Mouse (Mus musculus): ENCODE measurements at regions not wholly inside any gene's neighbourhood (a gene's known extent, or its start where the extent isn't known, plus 50 kb on each side); places are given as distances from the start of the nearest gene placed in this dataset.

DNA sequence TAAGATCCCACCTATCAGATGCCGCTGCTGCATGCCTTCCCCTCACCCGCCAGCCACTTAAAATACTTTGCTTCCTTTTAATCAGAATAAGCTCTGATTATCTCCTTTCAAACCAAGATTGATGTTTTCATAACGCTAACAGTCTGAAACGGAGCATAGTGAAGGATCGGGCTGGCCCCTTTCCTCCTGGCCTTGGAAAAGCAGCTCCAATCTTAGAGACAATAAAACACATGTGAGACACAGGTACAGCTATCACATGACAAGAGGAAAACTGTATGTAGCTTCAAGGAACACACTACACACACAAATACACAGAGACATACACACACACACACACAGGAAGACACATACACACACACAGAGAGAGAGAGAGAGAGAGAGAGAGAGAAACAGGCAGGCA lies 165.3 kb upstream of the Rnf32 start:
- no peak for ATAC-seq (ENCODE audit: low FRiP score, low read depth)
- Histone ChIP-seq H3K4me1 (no peaks in the 10 kb centered on the region), H3K27ac (no peak overlapping the region), H3K9me3 (no peaks in the 10 kb centered on the region), H3K4me3 (no peak overlapping the region), H3K4me2 (replicated peaks) (no peak overlapping the region), H3K27me3 (no peaks in the 10 kb centered on the region), H3K9ac (no peak overlapping the region), H3K36me3 (no peaks in the 10 kb centered on the region)
- WGBS = 35% methylated on average over 5 of the region's 5 CpGs

- Histone ChIP-seq H3K9me3 (no peaks in the 10 kb centered on the region), H3K27me3 (no peaks in the 10 kb centered on the region), H3K4me3 (no peak overlapping the region), H3K9ac (no peak overlapping the region), H3K36me3 (no peaks in the 10 kb centered on the region), H3K4me2 (replicated peaks) (no peak overlapping the region), H3K27ac (no peak overlapping the region), H3K4me1 (no peaks in the 10 kb centered on the region)
- ATAC-seq (ENCODE audit: low FRiP score, low read depth) = no peak
- 71% methylated on average over 5 of the region's 5 CpGs for WGBS
These were observed 165.8 kb upstream of the Rnf32 start for GRCm38 (mm10) chr5:29029957-29030356.

DNA sequence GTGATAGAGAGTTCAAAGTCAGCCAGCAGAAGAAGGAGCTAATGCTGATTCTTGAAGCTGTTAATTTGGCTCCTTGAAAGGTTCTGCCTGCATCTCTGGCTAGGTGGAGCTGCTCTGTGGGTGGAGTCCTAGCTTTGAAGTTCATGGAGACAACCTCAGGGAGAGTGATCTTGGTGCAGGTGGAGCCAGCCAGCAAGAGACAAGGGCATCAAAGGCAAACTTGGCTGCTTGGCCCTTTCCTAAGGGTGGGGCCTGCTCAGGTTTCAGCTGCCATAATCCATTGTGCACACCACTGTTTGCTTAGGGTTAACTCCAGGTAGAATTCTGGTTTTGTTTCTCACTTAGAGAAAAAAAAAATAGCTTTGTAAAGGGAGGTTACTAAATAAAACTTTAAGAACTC lies 170.7 kb upstream of the Rnf32 start:
- Histone ChIP-seq H3K4me1 (no peaks in the 10 kb centered on the region), H3K27me3 (no peaks in the 10 kb centered on the region), H3K36me3 (no peaks in the 10 kb centered on the region), H3K27ac (no peak overlapping the region), H3K4me2 (replicated peaks) (no peak overlapping the region), H3K4me3 (no peak overlapping the region), H3K9me3 (no peaks in the 10 kb centered on the region), H3K9ac (no peak overlapping the region)
- no peak for ATAC-seq (ENCODE audit: low FRiP score, low read depth)

- Histone ChIP-seq H3K9me3 (no peaks in the 10 kb centered on the region), H3K4me2 (replicated peaks) (no peak overlapping the region), H3K4me1 (no peaks in the 10 kb centered on the region), H3K4me3 (no peak overlapping the region), H3K27ac (no peak overlapping the region), H3K27me3 (no peaks in the 10 kb centered on the region), H3K9ac (no peak overlapping the region), H3K36me3 (no peaks in the 10 kb centered on the region)
- ATAC-seq (ENCODE audit: low FRiP score, low read depth) = no peak
- WGBS = 86% methylated on average over 2 of the region's 2 CpGs
These were observed 203.0 kb upstream of the Rnf32 start for GRCm38 (mm10) chr5:28992796-28993195.

DNA sequence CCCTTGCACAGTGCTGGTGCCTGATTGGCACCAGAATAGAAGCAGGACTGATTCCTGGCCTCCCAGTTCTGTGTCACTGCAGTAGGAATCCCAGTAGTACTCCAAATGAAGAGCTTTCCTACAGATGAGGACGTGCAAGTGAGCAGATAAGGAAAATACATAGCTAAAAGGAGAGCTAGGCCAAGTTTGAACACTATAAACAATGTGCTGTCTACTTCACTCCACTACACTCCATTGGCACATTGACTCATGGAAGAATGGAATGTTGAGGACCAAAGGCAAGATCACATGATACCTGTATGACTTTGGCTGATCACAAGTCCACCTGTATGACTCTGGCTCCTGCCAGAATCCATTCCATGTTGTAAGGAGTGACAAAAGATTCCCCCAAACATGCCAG lies 215.9 kb upstream of the Rnf32 start:
- no peak overlapping the region for H3K9ac ChIP-seq
- H3K27me3 ChIP-seq = no peaks in the 10 kb centered on the region
- no peak for ATAC-seq (ENCODE audit: low FRiP score, low read depth)
- H3K4me1 ChIP-seq = no peaks in the 10 kb centered on the region
- H3K4me2 ChIP-seq (replicated peaks) = no peak overlapping the region
- H3K36me3 ChIP-seq = no peaks in the 10 kb centered on the region
- H3K9me3 ChIP-seq = no peaks in the 10 kb centered on the region
- 73% methylated on average over 1 of the region's 1 CpGs for WGBS
- no peak overlapping the region for H3K27ac ChIP-seq
- no peak overlapping the region for H3K4me3 ChIP-seq

DNA sequence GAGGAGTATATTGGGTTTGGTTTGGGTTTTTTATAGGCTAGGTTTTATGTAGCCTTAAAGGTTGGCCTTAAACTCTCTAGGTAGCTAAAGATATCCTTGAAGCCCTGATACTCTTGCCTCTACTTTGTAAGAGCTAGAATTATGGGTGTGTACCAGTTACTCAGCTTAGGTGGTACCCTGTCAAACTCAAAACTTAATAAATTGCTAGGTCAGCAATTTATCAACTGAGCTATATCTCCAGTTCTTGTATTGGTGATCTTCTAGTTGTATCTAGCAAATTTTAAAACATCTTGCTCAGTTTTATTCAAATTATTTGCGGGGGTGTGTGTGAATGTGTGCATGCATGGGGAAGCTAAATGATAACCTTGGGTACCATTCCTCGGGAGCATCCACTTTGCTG lies 225.4 kb upstream of the Rnf32 start:
- H3K27ac ChIP-seq = no peak overlapping the region
- no peaks in the 10 kb centered on the region for H3K9me3 ChIP-seq
- no peak overlapping the region for H3K4me2 ChIP-seq (replicated peaks)
- no peaks in the 10 kb centered on the region for H3K27me3 ChIP-seq
- no peak overlapping the region for H3K4me3 ChIP-seq
- no peak overlapping the region for H3K9ac ChIP-seq
- no peak for ATAC-seq (ENCODE audit: low FRiP score, low read depth)
- 78% methylated on average over 2 of the region's 2 CpGs for WGBS
- H3K36me3 ChIP-seq = no peaks in the 10 kb centered on the region
- H3K4me1 ChIP-seq = no peaks in the 10 kb centered on the region

- Histone ChIP-seq H3K27ac (no peak overlapping the region), H3K4me3 (no peak overlapping the region), H3K4me2 (replicated peaks) (no peak overlapping the region), H3K9me3 (no peaks in the 10 kb centered on the region), H3K4me1 (no peaks in the 10 kb centered on the region), H3K27me3 (no peaks in the 10 kb centered on the region), H3K36me3 (no peaks in the 10 kb centered on the region), H3K9ac (no peak overlapping the region)
- ATAC-seq (ENCODE audit: low FRiP score, low read depth) = no peak
These were observed 240.8 kb upstream of the Rnf32 start for GRCm38 (mm10) chr5:28955036-28955435.

GRCm38 (mm10) chr5:28947465-28947864 lies 248.3 kb upstream of the Rnf32 start:
- no peak overlapping the region for H3K9ac ChIP-seq
- no peak overlapping the region for H3K27ac ChIP-seq
- no peak overlapping the region for H3K4me2 ChIP-seq (replicated peaks)
- H3K9me3 ChIP-seq = no peaks in the 10 kb centered on the region
- no peak overlapping the region for H3K4me3 ChIP-seq
- ATAC-seq (ENCODE audit: low FRiP score, low read depth) = no peak
- H3K36me3 ChIP-seq = no peaks in the 10 kb centered on the region
- no peaks in the 10 kb centered on the region for H3K4me1 ChIP-seq
- 83% methylated on average over 4 of the region's 4 CpGs for WGBS
- H3K27me3 ChIP-seq = no peaks in the 10 kb centered on the region

DNA sequence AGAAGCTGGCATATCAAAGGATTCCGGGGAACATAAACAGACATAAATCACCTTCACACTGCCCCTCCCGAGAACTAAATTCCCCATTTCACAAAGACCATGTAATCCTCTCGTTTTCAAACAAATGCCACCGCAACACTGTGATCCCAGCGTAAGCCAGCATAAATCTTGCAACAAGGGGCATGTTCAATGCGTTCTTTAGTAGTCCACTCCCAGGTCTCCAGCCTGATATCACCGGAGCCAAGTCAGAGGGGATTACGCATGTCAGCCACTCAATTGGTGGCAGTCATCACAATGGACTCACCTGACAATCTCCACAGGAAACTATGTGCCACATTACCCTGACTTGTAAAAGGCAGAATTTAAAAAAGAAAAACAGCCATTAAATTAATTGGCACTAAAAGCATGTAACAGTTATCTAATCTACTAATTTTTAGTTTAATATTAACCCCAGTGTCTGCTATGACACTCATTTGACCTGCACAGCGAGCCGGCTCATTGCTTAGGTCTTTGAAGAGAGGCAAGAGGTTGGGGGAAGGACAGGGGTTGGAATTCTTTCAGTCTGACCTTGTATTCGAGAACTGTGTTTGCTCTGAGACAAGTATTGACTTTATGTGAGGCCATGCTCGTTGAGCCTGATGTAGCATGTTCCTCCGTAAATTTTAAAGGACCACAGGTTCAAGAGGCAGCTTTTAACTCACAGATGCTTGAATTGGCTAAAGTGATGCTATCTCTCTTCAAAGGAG lies 252.0 kb upstream of the Rnf32 start:
- Histone ChIP-seq H3K36me3 (no peaks in the 10 kb centered on the region), H3K4me2 (replicated peaks) (no peak overlapping the region), H3K4me1 (no peaks in the 10 kb centered on the region), H3K27ac (no peak overlapping the region), H3K27me3 (no peaks in the 10 kb centered on the region), H3K4me3 (no peak overlapping the region), H3K9ac (no peak overlapping the region), H3K9me3 (no peaks in the 10 kb centered on the region)
- ATAC-seq (ENCODE audit: low FRiP score, low read depth) = no peak
- WGBS = 30% methylated on average over 13 of the region's 13 CpGs

DNA sequence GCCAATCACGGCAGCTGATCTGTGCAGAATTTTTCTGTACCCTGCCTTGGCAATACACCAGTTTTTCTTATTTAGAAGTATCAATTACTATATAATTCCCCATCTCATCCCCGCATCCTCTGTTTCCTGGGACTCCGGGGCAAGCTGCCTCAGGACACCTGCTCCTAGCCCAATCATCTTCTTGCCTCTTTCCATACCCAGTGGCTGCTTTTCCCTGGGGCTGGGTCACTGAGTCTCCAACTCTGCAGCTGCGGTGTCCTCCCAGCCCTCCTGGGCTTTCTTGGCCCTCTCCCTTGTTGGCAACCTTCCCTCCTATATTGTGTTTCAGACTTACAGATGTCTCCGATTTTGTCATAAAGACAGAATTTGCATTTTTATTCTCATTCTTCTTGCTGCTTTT lies 254.8 kb upstream of the Rnf32 start:
- H3K4me1 ChIP-seq = no peaks in the 10 kb centered on the region
- no peak overlapping the region for H3K27ac ChIP-seq
- H3K4me2 ChIP-seq (replicated peaks) = no peak overlapping the region
- no peak overlapping the region for H3K9ac ChIP-seq
- no peaks in the 10 kb centered on the region for H3K27me3 ChIP-seq
- ATAC-seq (ENCODE audit: low FRiP score, low read depth) = no peak
- H3K9me3 ChIP-seq = no peaks in the 10 kb centered on the region
- 78% methylated on average over 5 of the region's 5 CpGs for WGBS
- H3K4me3 ChIP-seq = no peak overlapping the region
- H3K36me3 ChIP-seq = no peaks in the 10 kb centered on the region

DNA sequence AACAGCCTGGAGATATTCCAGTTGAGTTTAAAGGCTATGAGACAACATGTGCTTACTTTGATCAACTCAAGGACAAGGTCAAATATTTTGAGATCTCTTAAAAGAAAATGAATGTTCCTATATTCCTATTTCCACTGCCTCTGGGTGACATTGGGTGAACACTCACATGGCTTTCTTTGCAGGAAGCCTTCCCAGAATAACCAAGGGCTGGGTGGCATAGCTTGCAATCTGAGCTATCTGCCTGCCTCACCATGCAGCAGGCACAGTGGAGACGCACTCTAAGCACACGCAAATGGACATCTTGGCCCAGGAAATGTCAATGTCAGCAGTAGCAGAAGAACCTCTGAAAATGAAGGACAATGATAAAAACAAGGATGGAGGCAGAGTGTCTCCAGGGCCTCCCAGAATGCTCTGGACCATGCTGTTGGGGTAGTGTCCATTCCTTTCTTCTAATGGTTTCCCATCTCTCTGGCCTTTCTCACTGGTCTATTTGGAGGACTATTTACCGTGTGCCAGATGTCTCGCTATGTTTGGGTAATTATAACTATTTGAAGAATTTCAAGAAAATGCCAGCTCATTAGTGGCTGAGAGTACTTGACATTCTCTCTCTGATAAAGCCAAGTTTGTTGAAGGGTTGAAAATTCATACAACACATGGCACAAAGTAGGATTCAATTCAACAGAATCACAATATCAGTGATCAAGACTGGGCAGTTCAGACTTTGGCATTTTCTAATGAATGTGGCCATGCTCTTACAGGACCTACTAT lies 276.3 kb upstream of the Rnf32 start:
- Histone ChIP-seq H3K27ac (no peak overlapping the region), H3K9ac (no peak overlapping the region), H3K4me1 (no peaks in the 10 kb centered on the region), H3K36me3 (no peaks in the 10 kb centered on the region), H3K27me3 (no peaks in the 10 kb centered on the region), H3K9me3 (no peaks in the 10 kb centered on the region), H3K4me2 (replicated peaks) (no peak overlapping the region), H3K4me3 (no peak overlapping the region)
- ATAC-seq (ENCODE audit: low FRiP score, low read depth) = no peak
- 90% methylated on average over 4 of the region's 4 CpGs for WGBS

GRCm38 (mm10) chr5:28904500-28904899 lies 291.3 kb upstream of the Rnf32 start:
- no peak overlapping the region for H3K4me3 ChIP-seq
- H3K9ac ChIP-seq = no peak overlapping the region
- H3K27ac ChIP-seq = no peak overlapping the region
- no peaks in the 10 kb centered on the region for H3K36me3 ChIP-seq
- H3K4me1 ChIP-seq = no peaks in the 10 kb centered on the region
- H3K9me3 ChIP-seq = no peaks in the 10 kb centered on the region
- 44% methylated on average over 4 of the region's 4 CpGs for WGBS
- H3K4me2 ChIP-seq (replicated peaks) = no peak overlapping the region
- H3K27me3 ChIP-seq = no peaks in the 10 kb centered on the region
- no peak for ATAC-seq (ENCODE audit: low FRiP score, low read depth)

- WGBS = 31% methylated on average over 3 of the region's 3 CpGs
- Histone ChIP-seq H3K9me3 (no peaks in the 10 kb centered on the region), H3K4me2 (replicated peaks) (no peak overlapping the region), H3K4me1 (no peaks in the 10 kb centered on the region), H3K27ac (no peak overlapping the region), H3K9ac (no peak overlapping the region), H3K27me3 (no peaks in the 10 kb centered on the region), H3K36me3 (no peaks in the 10 kb centered on the region), H3K4me3 (no peak overlapping the region)
- no peak for ATAC-seq (ENCODE audit: low FRiP score, low read depth)
These were observed 291.9 kb upstream of the Rnf32 start for GRCm38 (mm10) chr5:28903805-28904320.
